Mouse (Mus musculus): ENCODE measurements around the gene Armcx5.

- TF ChIP-seq CTCF (IDR thresholded peaks at IDR 0.05; ENCODE audit: borderline replicate concordance, insufficient read depth, low read length) (no peak), POLR2A (IDR thresholded peaks at IDR 0.05; ENCODE audit: low read depth, low read length) (no peak)
These were observed 25.6 kb downstream of the Armcx5 start for GRCm38 (mm10) chrX:135768043-135768548.
